Mouse (Mus musculus): ENCODE data around the gene Tchh.
"Not testable (repeated sequence)": the region's sequence is repeated elsewhere in the genome, so short reads cannot be mapped to it uniquely, and the experiment has no call there.

Tchh gene

GRCm38 (mm10) chr3:93494774-93495173, 52.6 kb downstream of the Tchh start:
- DNase-seq (ENCODE audit: low spot score): not testable (repeated sequence)

- DNase-seq (ENCODE audit: low spot score): no peak
These were observed 55.0 kb downstream of the Tchh start for GRCm38 (mm10) chr3:93497131-93497530.
